Mouse (Mus musculus) CH12.LX (cell line): ENCODE measurements around the gene Aadat. TPM values are rescaled to one million over a fixed set of nuclear protein-coding genes. Genes with fewer than 3 reads are reported as not detected.

Experiments used
- DNase-seq: peaks from one replicate; pipeline ENCODE4 v3.0.0-alpha.2; 2013; ENCODE audit errors: extremely low read depth
- H3K27ac ChIP-seq: 2 replicates; pipeline ENCODE4 v1.5.1; 2012; ENCODE audit warnings: low read depth, mild to moderate bottlenecking, control low read depth, moderate library complexity; ENCODE audit not compliant: insufficient read depth
- H3K27me3 ChIP-seq: replicated peaks from 2 replicates; pipeline ENCODE3; 2012; ENCODE audit warnings: inconsistent platforms
- H3K36me3 ChIP-seq, 2 experiments: replicated peaks in 1 of 2; 2 replicates each; pipeline versions ENCODE3 to v1.6.1; 2012; ENCODE audit warnings: inconsistent platforms in 1 of 2, low read length in 1 of 2, mild to moderate bottlenecking in 1 of 2, mixed read lengths in 1 of 2, moderate library complexity in 1 of 2; ENCODE audit not compliant: control insufficient read depth in 1 of 2, insufficient read depth in 1 of 2
- H3K4me1 ChIP-seq, 2 experiments: 2 replicates each; pipeline ENCODE4 v1.6.1; 2012; ENCODE audit warnings: inconsistent platforms in 1 of 2, moderate library complexity in 1 of 2; ENCODE audit not compliant: insufficient read depth in 2 of 2, control insufficient read depth in 1 of 2
- H3K4me2 ChIP-seq: 2 replicates; pipeline ENCODE4 v1.6.1; 2012; ENCODE audit warnings: low read depth, mild to moderate bottlenecking, control low read depth; ENCODE audit not compliant: poor library complexity, insufficient read depth, severe bottlenecking
- H3K4me3 ChIP-seq, 3 experiments: fragments of 150-350 bp in 1 of 3; sonication (generic) in 1 of 3; replicated peaks in 1 of 3; 2 replicates each; pipeline versions ENCODE3 to v1.5.1; 2011 to 2012; ENCODE audit warnings: low read depth in 2 of 3, low read length in 2 of 3, mild to moderate bottlenecking in 2 of 3, moderate library complexity in 2 of 3, control low read depth in 1 of 3, improper control_type of control experiment in 1 of 3, inconsistent platforms in 1 of 3, mixed read lengths in 1 of 3; ENCODE audit not compliant: poor library complexity in 1 of 3
- H3K79me2 ChIP-seq: replicated peaks from 2 replicates; pipeline ENCODE4 v1.6.1; 2012; ENCODE audit warnings: mild to moderate bottlenecking, moderate library complexity; ENCODE audit not compliant: control insufficient read depth, poor library complexity, insufficient read depth, severe bottlenecking; ENCODE audit errors: extremely low read depth
- H3K9ac ChIP-seq: 2 replicates; pipeline ENCODE4 v1.6.1; 2012; ENCODE audit warnings: low read depth, mild to moderate bottlenecking, control low read depth, moderate library complexity; ENCODE audit not compliant: insufficient read depth
- H3K9me3 ChIP-seq: replicated peaks from 2 replicates; pipeline ENCODE3; 2012; ENCODE audit warnings: low read length, inconsistent platforms, mixed read lengths
- CHD2 ChIP-seq: IDR thresholded peaks from 2 replicates; pipeline ENCODE4 v1.6.1; 2011; ENCODE audit warnings: low read length, improper control_type of control experiment
- E2F4 ChIP-seq: IDR thresholded peaks from 2 replicates; pipeline ENCODE4 v1.6.1; 2011; ENCODE audit warnings: low read depth, low read length, improper control_type of control experiment; ENCODE audit not compliant: insufficient replicate concordance
- ELF1 ChIP-seq: IDR thresholded peaks from 2 replicates; pipeline ENCODE4 v1.6.1; 2014; ENCODE audit warnings: low read depth, mild to moderate bottlenecking, inconsistent platforms, low read length, improper control_type of control experiment
- ETS1 ChIP-seq: conservative IDR thresholded peaks from 2 replicates; pipeline ENCODE4 v1.6.1; 2012; ENCODE audit warnings: low read depth, mild to moderate bottlenecking, inconsistent platforms, low read length, improper control_type of control experiment, moderate library complexity
- IRF4 ChIP-seq: IDR thresholded peaks from 2 replicates; pipeline ENCODE4 v1.6.1; 2014; ENCODE audit warnings: low read depth, mild to moderate bottlenecking, inconsistent platforms, low read length, improper control_type of control experiment
- MAFK ChIP-seq: IDR thresholded peaks from 2 replicates; pipeline ENCODE4 v1.6.1; 2011; ENCODE audit warnings: low read length, improper control_type of control experiment; ENCODE audit not compliant: insufficient replicate concordance
- MXI1 ChIP-seq: IDR thresholded peaks from 2 replicates; pipeline ENCODE4 v1.6.1; 2011; ENCODE audit warnings: mild to moderate bottlenecking, low read depth, low read length, improper control_type of control experiment
- MYC ChIP-seq: IDR thresholded peaks from 2 replicates; pipeline ENCODE4 v1.6.1; 2011; ENCODE audit warnings: low read depth, mild to moderate bottlenecking, improper control_type of control experiment, low read length
- PAX5 ChIP-seq: IDR thresholded peaks from 2 replicates; pipeline ENCODE4 v1.6.1; 2012; ENCODE audit warnings: low read length, inconsistent platforms, mixed read lengths
- RAD21 ChIP-seq: IDR thresholded peaks from 2 replicates; pipeline ENCODE4 v1.6.1; 2011; ENCODE audit warnings: low read depth, mild to moderate bottlenecking, low read length, improper control_type of control experiment, moderate library complexity
- SIN3A ChIP-seq: IDR thresholded peaks from 2 replicates; pipeline ENCODE4 v1.6.1; 2012; ENCODE audit warnings: low read length, improper control_type of control experiment, inconsistent platforms
- TCF12 ChIP-seq: IDR thresholded peaks from 2 replicates; pipeline ENCODE4 v1.6.1; 2014; ENCODE audit warnings: low read depth, mild to moderate bottlenecking, inconsistent platforms, low read length, improper control_type of control experiment
- USF1 ChIP-seq: IDR thresholded peaks from 2 replicates; pipeline ENCODE4 v1.6.1; 2014; ENCODE audit warnings: low read depth, mild to moderate bottlenecking, inconsistent platforms, low read length, improper control_type of control experiment
- USF2 ChIP-seq: conservative IDR thresholded peaks from 2 replicates; pipeline ENCODE4 v1.6.1; 2011; ENCODE audit warnings: low read depth, low read length, improper control_type of control experiment
- ZKSCAN1 ChIP-seq: IDR thresholded peaks from 2 replicates; pipeline ENCODE4 v1.6.1; 2012; ENCODE audit warnings: low read depth, inconsistent platforms, low read length, improper control_type of control experiment, borderline replicate concordance
- ZMIZ1 ChIP-seq: IDR thresholded peaks from 2 replicates; pipeline ENCODE4 v1.6.1; 2012; ENCODE audit warnings: low read depth, mild to moderate bottlenecking, inconsistent platforms, low read length, improper control_type of control experiment
- dilution Hi-C: fragments of 300-500 bp; cut with MboI; formaldehyde crosslinking; loops from 2 replicates; pipeline ENCODE4 v1.14.3; 2020; ENCODE audit warnings: low sequenced_read_pairs; ENCODE audit not compliant: extremely low pct_unique_long_range_greater_than_20kb, extremely low pct_ligation_motif_present
- in situ Hi-C: fragments of 300-500 bp; cut with MboI; formaldehyde crosslinking; loops from 3 replicates; pipeline ENCODE4 v1.14.3; 2019; ENCODE audit warnings: low sequenced_read_pairs, low pct_ligation_motif_present, low pct_unique_long_range_greater_than_20kb, mixed read lengths
- polyA plus RNA-seq: library from polyadenylated mRNA; unstranded; fragments of >175 nt; gene quantifications from 2 replicates; pipeline ENCODE4 v1.2.1, GENCODE M21; 2012; ENCODE audit warnings: low read depth; ENCODE audit not compliant: insufficient read length
- total RNA-seq, 2 experiments: library from RNA; depleted of rRNA; stranded (reverse); fragments of 300-350 nt in 1 of 2; fragments of >200 nt in 1 of 2; gene quantifications; 2 replicates each; pipeline ENCODE4 v1.2.3; 2012 to 2014

The Aadat gene
- total and polyA plus RNA-seq, 3 experiments, result not detected

- in situ Hi-C loops (loop anchor here (25.0 kb wide), 1 partner anchor 1009 kb away; no protein-coding TSS in a partner anchor), dilution Hi-C loops (no loop called here)
- no peak within 1 kb of the TSS for H3K4me3 ChIP-seq
- H3K27me3 ChIP-seq, result no peaks in the 10 kb centered on the region
- no peaks in the 10 kb centered on the region for H3K36me3 ChIP-seq
- no peaks in the 10 kb centered on the region for H3K79me2 ChIP-seq
- H3K4me2 ChIP-seq, result no peak within 1 kb of the TSS
- no peaks in the 10 kb centered on the region for H3K9me3 ChIP-seq
- no peak for DNase-seq
- no peak for TF ChIP-seq USF2
- no peak for TF ChIP-seq ZKSCAN1
- no peak for TF ChIP-seq MAFK
- no peak for TF ChIP-seq TCF12
- no peak for TF ChIP-seq RAD21
- TF ChIP-seq SIN3A, result no peak
- H3K9ac ChIP-seq, result no peak within 1 kb of the TSS
- no peak within 1 kb of the TSS for H3K27ac ChIP-seq
- peaks cover 0 to 3% of the 10 kb centered on the region in 2 experiments; a peak in 1 of 4 replicates for H3K4me1 ChIP-seq
Measured at GRCm38 (mm10) chr8:60503098-60503497, 2.6 kb upstream of the Aadat start, which contains the start of gene Gm10283. Gene Gm10283 (minus strand): TSS chr8:60503198.

DNA sequence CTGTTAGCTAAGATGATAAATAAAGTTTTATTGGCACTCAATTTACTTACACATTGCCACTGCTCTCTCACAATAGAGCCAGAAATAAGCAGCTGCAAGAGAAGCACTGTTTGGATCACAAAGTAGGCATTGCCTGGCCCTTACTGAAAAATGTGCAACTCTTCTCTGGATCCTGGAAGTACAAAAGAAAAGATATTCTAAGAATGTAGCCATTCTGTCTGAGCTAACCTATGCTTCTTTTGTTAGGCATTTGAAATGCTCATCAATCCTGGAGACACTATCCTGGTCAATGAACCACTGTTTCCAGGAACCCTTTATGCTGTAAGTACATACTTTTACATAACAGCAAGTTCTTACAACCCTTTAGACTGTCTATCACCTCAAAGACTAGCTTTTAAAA is 12.6 kb downstream of the Aadat start:
- Histone ChIP-seq H3K27me3 (no peaks in the 10 kb centered on the region), H3K36me3 (no peaks in the 10 kb centered on the region), H3K27ac (no peak overlapping the region), H3K9ac (no peak overlapping the region), H3K79me2 (no peaks in the 10 kb centered on the region), H3K4me1 (no peaks in the 10 kb centered on the region), H3K4me3 (no peak overlapping the region), H3K9me3 (no peaks in the 10 kb centered on the region)
- DNase-seq, result no peak
- dilution Hi-C loops (no loop called here), in situ Hi-C loops (loop anchor here (25.0 kb wide), 1 partner anchor 994 kb away; no protein-coding TSS in a partner anchor)
- no peak for TF ChIP-seq USF1
- no peak for TF ChIP-seq IRF4
- TF ChIP-seq ELF1, result no peak
- no peak for TF ChIP-seq ZKSCAN1
- no peak for TF ChIP-seq PAX5
- no peak for TF ChIP-seq MXI1
- TF ChIP-seq E2F4, result no peak
- TF ChIP-seq ZMIZ1, result no peak
- no peak for TF ChIP-seq MYC
- no peak for TF ChIP-seq ETS1
- no peak for TF ChIP-seq CHD2
- TF ChIP-seq, all 38 proteins: peak for 0
- H3K4me2 ChIP-seq, result no peak overlapping the region
